In the genomic region with DNA sequence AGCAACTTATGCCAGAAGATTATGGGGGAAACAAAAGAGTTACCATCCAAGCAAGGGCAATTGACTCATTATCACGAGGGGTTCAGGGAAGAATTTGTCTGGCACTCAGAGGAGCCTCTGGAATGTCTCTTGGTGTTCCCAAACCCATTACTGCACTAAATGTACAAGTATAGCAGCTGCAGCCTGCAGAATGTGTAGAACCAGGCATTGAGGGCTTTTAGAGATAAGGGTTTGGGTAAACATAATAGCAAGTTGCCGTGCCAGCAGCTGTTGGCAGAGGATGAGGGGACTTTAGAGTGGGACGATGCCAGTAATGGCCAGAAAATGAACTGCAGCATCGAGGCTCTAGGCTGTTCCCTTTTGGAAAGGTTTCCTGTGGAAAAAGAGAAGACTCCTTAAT, we compare ENCODE assay signal across 15 mouse cellular contexts. TPM values are rescaled to one million over a fixed set of nuclear protein-coding genes. Genes with fewer than 3 reads are reported as not detected.
A peak's percentile ranks its signal among the peaks of the same experiment; 100 is the strongest.
DNase-seq lines count a peak whose midpoint lies in the region; ATAC-seq and TF ChIP-seq lines count a peak whose summit lies in the region.
"Had no signal": no experiment of that assay in that cellular context is flagged by ENCODE, and none has a peak within 500 bp of the region (broad histone marks: within the 10 kb centered on the region; RNA-seq: fewer than 3 reads in every experiment).

No protein-coding gene starts in this region.

- no peak overlapping the region for H3K4me3 ChIP-seq in midbrain, embryonic 14.5 days (replicated peaks; ENCODE audit: low read depth, low read length)
- no peak overlapping the region for H3K4me3 ChIP-seq in midbrain, embryonic 16.5 days (ENCODE audit: low read depth, low read length)
- H3K4me3 ChIP-seq in lung, embryonic 14.5 days (ENCODE audit: low read depth, low read length): no peak overlapping the region
- no peak overlapping the region for H3K4me3 ChIP-seq in stomach, postnatal 0 days (ENCODE audit: low read depth, low read length)
- H3K4me3 ChIP-seq: erythroblast, embryonic 14.5 days; neural tube, embryonic 15.5 days had no signal

- 77% methylated on average over 4 of the region's 4 CpGs for WGBS in midbrain, embryonic 14.5 days
- 68% methylated on average over 4 of the region's 4 CpGs for WGBS in midbrain, embryonic 16.5 days
- WGBS in lung, embryonic 14.5 days: 33% methylated on average over 4 of the region's 4 CpGs
- 33% methylated on average over 4 of the region's 4 CpGs for WGBS in stomach, postnatal 0 days

- no peaks in the 10 kb centered on the region for H3K36me3 ChIP-seq in midbrain, embryonic 14.5 days (ENCODE audit: control insufficient read depth, insufficient read depth, low read length)
- no peaks in the 10 kb centered on the region for H3K36me3 ChIP-seq in midbrain, embryonic 16.5 days (ENCODE audit: control insufficient read depth, insufficient read depth, low read length)
- no peaks in the 10 kb centered on the region for H3K36me3 ChIP-seq in lung, embryonic 14.5 days (ENCODE audit: insufficient read depth)
- H3K36me3 ChIP-seq in stomach, postnatal 0 days (ENCODE audit: control insufficient read depth, insufficient read depth, low read length): no peaks in the 10 kb centered on the region
- H3K36me3 ChIP-seq: neural tube, embryonic 15.5 days had no signal

- no peak overlapping the region for H3K9ac ChIP-seq in midbrain, embryonic 14.5 days (replicated peaks; ENCODE audit: low read length)
- H3K9ac ChIP-seq in midbrain, embryonic 16.5 days (ENCODE audit: low read depth, low read length): no peak overlapping the region
- no peak overlapping the region for H3K9ac ChIP-seq in lung, embryonic 14.5 days
- H3K9ac ChIP-seq in stomach, postnatal 0 days (ENCODE audit: low read length): no peak overlapping the region
- H3K9ac ChIP-seq: neural tube, embryonic 15.5 days had no signal

- no peaks in the 10 kb centered on the region for H3K27me3 ChIP-seq in midbrain, embryonic 14.5 days (ENCODE audit: control insufficient read depth, insufficient read depth, low read length)
- H3K27me3 ChIP-seq in midbrain, embryonic 16.5 days (ENCODE audit: control insufficient read depth, insufficient read depth, low read depth, low read length): no peaks in the 10 kb centered on the region
- H3K27me3 ChIP-seq in lung, embryonic 14.5 days (ENCODE audit: insufficient read depth, low read length): no peaks in the 10 kb centered on the region
- no peaks in the 10 kb centered on the region for H3K27me3 ChIP-seq in stomach, postnatal 0 days (ENCODE audit: control insufficient read depth, insufficient read depth, low read length)
- H3K27me3 ChIP-seq: neural tube, embryonic 15.5 days had no signal

- no peaks in the 10 kb centered on the region for H3K9me3 ChIP-seq in midbrain, embryonic 14.5 days (ENCODE audit: control insufficient read depth, low read length)
- H3K9me3 ChIP-seq in midbrain, embryonic 16.5 days (replicated peaks; ENCODE audit: control insufficient read depth, low read length, poor library complexity, severe bottlenecking): no peaks in the 10 kb centered on the region
- no peaks in the 10 kb centered on the region; the same call in 1 of the 2 replicates for H3K9me3 ChIP-seq in lung, embryonic 14.5 days (ENCODE audit: low read depth, low read length)
- H3K9me3 ChIP-seq in stomach, postnatal 0 days (ENCODE audit: control insufficient read depth, low read length): no peaks in the 10 kb centered on the region
- H3K9me3 ChIP-seq: neural tube, embryonic 15.5 days had no signal

- TF ChIP-seq CTCF in lung, embryonic 14.5 days (IDR thresholded peaks at IDR 0.05; ENCODE audit: low read depth): no peak
- TF ChIP-seq CTCF in stomach, postnatal 0 days (IDR thresholded peaks at IDR 0.05; ENCODE audit: low read depth): no peak

- no peak overlapping the region for H3K27ac ChIP-seq in midbrain, embryonic 14.5 days (replicated peaks; ENCODE audit: low read depth, low read length)
- H3K27ac ChIP-seq in midbrain, embryonic 16.5 days (ENCODE audit: low read length): no peak overlapping the region
- no peak overlapping the region for H3K27ac ChIP-seq in lung, embryonic 14.5 days (ENCODE audit: low read depth)
- no peak overlapping the region for H3K27ac ChIP-seq in stomach, postnatal 0 days (replicated peaks)
- H3K27ac ChIP-seq: neural tube, embryonic 15.5 days had no signal

- no peak for TF ChIP-seq EP300 in stomach, postnatal 0 days (optimal IDR thresholded peaks at IDR 0.05)

- H3K4me2 ChIP-seq in midbrain, embryonic 14.5 days (ENCODE audit: low read length): no peak overlapping the region
- no peak overlapping the region for H3K4me2 ChIP-seq in midbrain, embryonic 16.5 days (ENCODE audit: low read length)
- H3K4me2 ChIP-seq in lung, embryonic 14.5 days: no peak overlapping the region
- H3K4me2 ChIP-seq in stomach, postnatal 0 days (replicated peaks; ENCODE audit: low read depth): no peak overlapping the region
- H3K4me2 ChIP-seq: neural tube, embryonic 15.5 days had no signal

- H3K4me1 ChIP-seq in midbrain, embryonic 14.5 days (ENCODE audit: control insufficient read depth, insufficient read depth, low read length): no peaks in the 10 kb centered on the region
- no peaks in the 10 kb centered on the region for H3K4me1 ChIP-seq in midbrain, embryonic 16.5 days (ENCODE audit: control insufficient read depth, insufficient read depth, low read length)
- peaks cover 4% of the 10 kb centered on the region; the same call in 1 of the 2 replicates for H3K4me1 ChIP-seq in lung, embryonic 14.5 days (ENCODE audit: insufficient read depth)
- H3K4me1 ChIP-seq in stomach, postnatal 0 days (replicated peaks; ENCODE audit: control insufficient read depth, insufficient read depth): no peaks in the 10 kb centered on the region
- H3K4me1 ChIP-seq: neural tube, embryonic 15.5 days had no signal

- ATAC-seq in midbrain, embryonic 14.5 days (ENCODE audit: low FRiP score, low TSS enrichment): no peak
- no peak for ATAC-seq in midbrain, embryonic 16.5 days
- peak; percentile 63; the same call in 1 of the 2 replicates for ATAC-seq in lung, embryonic 14.5 days (ENCODE audit: insufficient read depth)
- ATAC-seq in stomach, postnatal 0 days (ENCODE audit: low FRiP score, low TSS enrichment): no peak
- ATAC-seq: intestine, embryonic 16.5 days had no signal

- DNase-seq in adrenal gland, postnatal 10 days: peak; percentile 27
- DNase-seq in adrenal gland, postnatal 25 days: no peak
- peak; percentile 3 for DNase-seq in midbrain, embryonic 14.5 days
- DNase-seq in lung, embryonic 14.5 days: peak; percentile 45
- peak; percentile 31 for DNase-seq in stomach, postnatal 0 days (ENCODE audit: low spot score)
- no peak for DNase-seq in right cerebral cortex, postnatal 36 days (ENCODE audit: low spot score in 2 of 2)
- DNase-seq in gastrocnemius, postnatal 10 days: no peak
- DNase-seq: cerebellum, adult 9-11 months; layer of hippocampus, adult 9-11 months; thymus, adult 18-20 months had no signal

RNA-seq across cellular contexts. Expression of gene Mnat1, which starts 36.8 kb away (rescaled TPM):
- total RNA-seq in adrenal gland, postnatal 10 days (2021): 10 to 100 TPM; 23.0 to 30.2 TPM
- total RNA-seq in adrenal gland, postnatal 25 days (2021): 15.6 and 28.4 TPM in 2 replicates
- 20.3 and 21.8 TPM in 2 replicates for polyA plus RNA-seq in midbrain, embryonic 14.5 days (2014; fragmentation: Nextera tagmentation; extraction: Ambion mirVana)
- 15.9 and 18.4 TPM in 2 replicates for polyA plus RNA-seq in midbrain, embryonic 16.5 days (2015; fragmentation: Nextera tagmentation; extraction: Ambion mirVana)
- polyA plus RNA-seq in lung, embryonic 14.5 days (2014; fragmentation: Nextera tagmentation; extraction: Ambion mirVana): 36.2 and 37.3 TPM in 2 replicates
- 17.1 and 20.0 TPM in 2 replicates for polyA plus RNA-seq in stomach, postnatal 0 days (2015; fragmentation: Nextera tagmentation; extraction: Ambion mirVana)
- total RNA-seq in gastrocnemius, postnatal 10 days (2021): 10 to 100 TPM; 24.0 to 29.2 TPM

RNA-seq across cellular contexts. Expression of gene Six4, which starts 47.1 kb away (rescaled TPM):
- 1 to 10 TPM; 1.7 to 2.3 TPM for total RNA-seq in adrenal gland, postnatal 10 days (2021)
- 1.2 and 1.3 TPM in 2 replicates for total RNA-seq in adrenal gland, postnatal 25 days (2021)
- polyA plus RNA-seq in midbrain, embryonic 14.5 days (2014; fragmentation: Nextera tagmentation; extraction: Ambion mirVana): 0.35 and 0.41 TPM in 2 replicates
- polyA plus RNA-seq in midbrain, embryonic 16.5 days (2015; fragmentation: Nextera tagmentation; extraction: Ambion mirVana): 0.18 and 0.29 TPM in 2 replicates
- 3.4 and 3.8 TPM in 2 replicates for polyA plus RNA-seq in lung, embryonic 14.5 days (2014; fragmentation: Nextera tagmentation; extraction: Ambion mirVana)
- 0.13 and 0.17 TPM in 2 replicates for polyA plus RNA-seq in stomach, postnatal 0 days (2015; fragmentation: Nextera tagmentation; extraction: Ambion mirVana)
- 10 to 100 TPM in 1 of 2 experiments, 1 to 10 TPM in 1; 8.6 to 11.3 TPM for total RNA-seq in gastrocnemius, postnatal 10 days (2021)
- total RNA-seq: MEL had no signal

Comparison
In these comparisons a context has a peak if more than half of its experiments do, and no peak if none do; other contexts are left out.
1. DNase-seq: peak in adrenal gland, postnatal 10 days (single experiment), midbrain, embryonic 14.5 days (single experiment), lung, embryonic 14.5 days (single experiment) and stomach, postnatal 0 days (single experiment); none in adrenal gland, postnatal 25 days (single experiment), right cerebral cortex, postnatal 36 days (0 of 2) and gastrocnemius, postnatal 10 days (single experiment).